Mouse (Mus musculus) skeletal muscle tissue, adult 2 months (tissue): ENCODE data around the gene Myo1b.

Source experiments
- DNase-seq: peaks from one replicate; pipeline ENCODE4 v3.0.0-alpha.2; 2012; ENCODE audit warnings: low read depth, low spot score

Gene Myo1b

DNA sequence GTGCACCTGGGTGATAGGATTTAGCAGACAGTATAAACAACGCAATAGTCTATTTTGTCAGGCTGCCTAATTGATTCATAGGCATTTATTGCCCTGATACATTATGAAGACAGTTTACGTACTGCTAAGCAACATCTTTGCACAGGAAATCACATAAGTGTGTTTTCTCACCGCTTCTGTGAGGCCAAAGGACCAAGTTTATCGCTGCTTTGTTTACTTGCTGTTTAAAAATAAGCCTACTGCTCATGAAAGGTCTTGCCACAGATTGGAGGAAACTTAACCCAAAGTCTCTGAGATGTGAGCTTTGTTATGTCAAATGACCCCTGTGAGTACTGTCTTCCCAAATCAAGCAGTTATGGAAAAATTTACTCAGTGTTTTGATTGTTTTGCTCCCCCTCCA lies 187.1 kb downstream of the Myo1b start:
- no peak for DNase-seq

DNA sequence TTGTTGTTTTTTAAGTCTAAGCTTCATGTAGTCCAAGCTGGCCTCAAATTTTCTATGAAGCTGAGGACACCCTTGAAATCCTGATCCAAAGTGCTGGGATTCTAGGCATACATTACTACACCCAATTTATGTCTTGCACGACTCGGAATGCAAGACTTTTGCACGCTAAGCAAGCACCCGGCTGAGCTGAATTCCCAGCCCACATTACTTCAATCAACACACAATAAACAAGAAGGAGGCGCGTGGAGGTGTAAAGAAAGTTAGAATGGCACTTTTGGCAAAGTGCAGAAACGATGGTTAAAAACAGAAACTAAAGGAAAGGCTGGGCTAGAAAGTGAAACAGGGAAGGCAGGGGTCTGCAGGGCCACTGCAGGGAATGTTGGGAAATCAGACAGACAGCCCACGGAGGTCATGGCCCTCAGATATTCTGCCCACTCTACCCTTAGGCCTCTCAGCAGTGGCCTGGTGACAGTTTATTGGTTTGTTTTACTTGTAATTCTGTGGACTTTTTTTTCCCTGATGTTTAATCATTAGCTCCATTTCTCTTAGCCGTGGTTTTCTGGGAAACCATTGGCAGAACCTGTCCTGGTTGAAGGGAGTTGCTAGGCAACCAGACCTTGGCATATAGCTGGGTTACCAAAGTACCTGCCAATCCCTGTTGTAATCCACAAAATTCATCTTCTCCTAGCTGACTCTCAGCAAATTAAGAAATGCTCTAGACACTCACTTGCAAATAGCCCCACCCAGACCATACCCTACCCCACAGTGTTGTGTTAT lies 195.8 kb downstream of the Myo1b start:
- no peak for DNase-seq

DNA sequence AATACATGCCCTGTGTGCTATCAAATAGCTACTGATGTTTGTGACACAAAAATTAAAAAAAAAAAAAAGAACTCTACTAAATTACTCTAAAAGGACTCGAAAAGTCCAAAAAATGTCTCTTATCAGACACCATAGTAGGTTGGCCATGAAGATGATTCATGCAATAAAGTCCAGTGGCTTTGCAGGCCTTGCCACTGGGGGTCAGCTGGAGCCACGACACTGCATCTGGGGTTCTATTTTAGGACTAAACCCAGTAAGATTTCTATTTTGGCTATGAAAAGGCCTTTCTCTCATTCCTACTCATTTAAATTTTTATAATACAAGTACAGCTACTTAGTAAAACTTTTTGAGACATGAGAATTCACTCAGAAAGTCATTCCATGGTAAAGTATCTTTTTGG lies 205.0 kb downstream of the Myo1b start:
- DNase-seq = no peak

DNA sequence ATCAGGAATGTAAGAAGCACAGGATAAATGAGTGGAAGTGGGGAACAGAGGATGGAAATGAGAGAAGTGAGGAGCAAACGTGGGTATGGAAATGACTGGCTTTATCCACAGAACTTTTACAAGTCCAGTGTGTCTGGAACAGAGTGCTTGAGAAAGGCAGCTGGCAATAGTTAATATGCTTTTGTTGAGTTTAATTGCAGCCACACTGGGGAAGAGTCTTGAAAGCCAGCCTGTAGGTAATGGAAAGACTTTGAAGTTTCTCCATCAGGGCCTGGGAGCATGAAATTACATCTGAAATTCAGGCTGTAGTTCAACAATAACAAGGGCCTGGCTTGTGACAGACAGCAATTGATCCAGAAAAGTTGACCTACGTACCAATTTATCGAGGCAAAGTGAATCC lies 209.8 kb downstream of the Myo1b start:
- DNase-seq = no peak

DNA sequence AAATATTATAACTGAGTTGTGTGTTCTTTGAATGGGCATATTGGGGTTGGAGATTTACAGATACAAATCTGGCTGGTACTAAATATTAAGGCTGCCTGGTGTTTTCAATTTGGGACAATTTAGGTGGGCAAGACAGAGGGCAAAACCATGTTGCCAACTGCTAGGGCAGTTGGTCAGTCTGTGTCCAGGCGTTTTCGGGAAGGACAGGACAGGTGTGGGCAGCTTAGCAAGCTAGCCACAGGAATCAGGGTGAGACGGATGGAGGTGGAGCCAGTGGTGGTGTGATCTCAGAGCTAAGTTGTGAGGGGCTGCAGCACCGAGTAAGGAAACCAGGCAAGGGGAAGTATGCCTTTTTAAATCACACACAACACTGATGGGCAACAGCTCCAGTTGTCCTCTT lies 211.3 kb downstream of the Myo1b start:
- DNase-seq = no peak
